Mouse (Mus musculus): Measurements from ENCODE around the gene 6030458C11Rik.

6030458C11Rik gene

DNA sequence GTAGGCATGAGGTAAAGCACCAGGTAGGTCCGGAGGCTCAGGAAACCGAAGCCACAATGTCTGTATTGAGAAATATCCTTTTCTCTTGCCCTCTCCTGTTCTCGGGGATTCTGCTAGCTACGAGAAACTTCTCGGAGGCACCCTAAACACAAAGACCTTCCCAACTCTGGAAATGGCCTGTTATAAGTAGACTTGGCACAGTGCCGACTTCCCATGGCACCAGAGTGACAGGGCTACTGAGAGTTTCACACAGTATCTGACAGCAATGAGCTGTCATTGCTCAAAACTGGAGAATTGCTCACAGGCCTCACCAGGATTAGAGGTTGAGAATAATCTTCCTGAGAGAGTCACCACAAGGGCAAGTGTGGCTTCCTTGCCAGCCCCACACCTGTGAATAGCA lies 63.7 kb downstream of the 6030458C11Rik start:
- no peak for DNase-seq (ENCODE audit: low spot score)

GRCm38 (mm10) chr15:12758461-12758860 lies 66.0 kb downstream of the 6030458C11Rik start:
- DNase-seq (ENCODE audit: low spot score): no peak
